Mouse (Mus musculus) neural tube, embryonic 14.5 days (tissue): ENCODE results near the gene Plxna4. TPM values are rescaled to one million over a fixed set of nuclear protein-coding genes. Genes with fewer than 3 reads are reported as not detected.
A peak's percentile ranks its signal among the peaks of the same experiment; 100 is the strongest.

Experiments
- ATAC-seq: fragments of 200-750 bp; cut with Nextera tagmentation; 2 replicates; pipeline ENCODE4 v1.8.0; 2017; ENCODE audit warnings: low read depth, mild to moderate bottlenecking, moderate TSS enrichment, moderate library complexity
- H3K27ac ChIP-seq: fragments of 300-500 bp; sonication (generic); 2 replicates; pipeline ENCODE4 v1.5.1; 2014; ENCODE audit warnings: low read depth, mild to moderate bottlenecking, control low read depth, low read length, moderate library complexity, mixed read lengths
- H3K27me3 ChIP-seq: fragments of 300-500 bp; sonication (generic); 2 replicates; pipeline ENCODE4 v1.6.1; 2014; ENCODE audit warnings: low read length; ENCODE audit not compliant: control insufficient read depth, insufficient read depth
- H3K36me3 ChIP-seq: fragments of 300-500 bp; sonication (generic); 2 replicates; pipeline ENCODE4 v1.6.1; 2014; ENCODE audit warnings: low read length, mixed read lengths; ENCODE audit not compliant: control insufficient read depth, insufficient read depth
- H3K4me1 ChIP-seq: fragments of 300-500 bp; sonication (generic); 2 replicates; pipeline ENCODE4 v1.6.1; 2014; ENCODE audit warnings: low read length; ENCODE audit not compliant: control insufficient read depth, insufficient read depth
- H3K4me2 ChIP-seq: fragments of 300-500 bp; sonication (generic); 2 replicates; pipeline ENCODE4 v1.6.1; 2014; ENCODE audit warnings: mild to moderate bottlenecking, low read depth, low read length, control low read depth
- H3K4me3 ChIP-seq: fragments of 300-500 bp; sonication (generic); 2 replicates; pipeline ENCODE4 v1.5.1; 2014; ENCODE audit warnings: low read depth, low read length, control low read depth, mixed read lengths
- H3K9ac ChIP-seq: fragments of 300-500 bp; sonication (generic); replicated peaks from 2 replicates; pipeline ENCODE4 v1.6.1; 2014; ENCODE audit warnings: low read depth, mild to moderate bottlenecking, control low read depth, low read length, mixed read lengths
- H3K9me3 ChIP-seq: fragments of 300-500 bp; sonication (generic); 2 replicates; pipeline ENCODE4 v1.6.1; 2016; ENCODE audit warnings: low read length; ENCODE audit not compliant: control insufficient read depth
- WGBS: fragments of 180-500 bp; shearing (Covaris S2); extraction: QIAGEN DNeasy Blood & Tissue Kit; methylation state at CpG from one replicate; pipeline ENCODE4 v1.1.7; 2014; 5-methylcytosine and 5-hydroxymethylcytosine counted together
- polyA plus RNA-seq: library from polyadenylated mRNA; unstranded; fragments of >200 nt; fragmentation: Nextera tagmentation; extraction: Ambion mirVana; gene quantifications from 2 replicates; pipeline ENCODE4 v1.2.1, GENCODE M21; 2014

The Plxna4 gene
- polyA plus RNA-seq, 1 experiment from 2014 or later: 25.1 TPM

DNA sequence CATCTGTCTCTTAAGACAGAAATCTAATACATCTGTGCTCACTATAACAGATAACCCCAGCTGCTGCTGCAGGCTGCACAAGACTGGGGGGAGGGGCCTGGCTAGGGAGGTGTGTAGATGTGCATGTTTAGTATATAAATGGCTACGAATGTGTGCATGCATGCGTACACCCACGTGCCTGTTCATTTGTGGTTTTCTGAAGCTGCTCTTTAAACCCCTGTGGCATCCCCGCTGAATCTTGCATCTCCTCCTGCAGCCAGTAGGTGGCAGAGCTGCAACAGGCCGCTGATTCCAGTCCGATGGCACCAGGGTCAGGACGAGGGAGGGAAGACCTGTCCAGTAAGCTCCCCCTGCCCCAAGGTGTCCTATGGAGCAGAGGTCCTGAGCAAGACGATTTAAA lies 260.0 kb downstream of the Plxna4 start:
- Histone ChIP-seq H3K9me3 (no peaks in the 10 kb centered on the region), H3K4me1 (peaks cover 14% of the 10 kb centered on the region), H3K36me3 (no peaks in the 10 kb centered on the region), H3K27ac (no peak overlapping the region), H3K4me2 (no peak overlapping the region), H3K27me3 (no peaks in the 10 kb centered on the region), H3K4me3 (no peak overlapping the region), H3K9ac (no peak overlapping the region)
- ATAC-seq: peak; percentile 65
- 2% methylated on average over 8 of the region's 8 CpGs for WGBS

DNA sequence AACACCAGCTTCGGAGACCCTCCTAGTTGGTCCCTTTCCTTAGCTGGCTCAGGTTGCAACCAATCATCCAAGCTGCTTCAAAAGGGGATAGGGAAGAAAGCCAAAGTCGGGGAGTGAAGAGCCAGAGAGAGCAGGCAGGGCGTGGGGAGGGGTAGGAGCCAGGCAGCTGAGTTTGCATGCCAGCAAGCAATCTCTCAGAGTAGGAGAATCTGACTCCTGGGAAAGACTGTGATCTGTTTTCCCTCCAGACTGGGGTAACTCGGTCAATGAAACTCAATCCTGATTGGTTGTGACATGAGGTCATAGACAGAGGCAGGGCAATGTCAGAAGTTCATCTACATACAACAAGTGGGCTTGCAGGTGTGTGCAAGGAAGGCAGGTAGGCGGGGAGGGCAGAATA lies 260.8 kb downstream of the Plxna4 start:
- no peak overlapping the region for H3K4me3 ChIP-seq
- H3K27ac ChIP-seq: no peak overlapping the region
- no peaks in the 10 kb centered on the region for H3K27me3 ChIP-seq
- H3K9me3 ChIP-seq: no peaks in the 10 kb centered on the region
- H3K4me2 ChIP-seq: no peak overlapping the region
- no peak overlapping the region for H3K9ac ChIP-seq
- ATAC-seq: no peak
- WGBS: 25% methylated on average over 5 of the region's 5 CpGs
- no peaks in the 10 kb centered on the region for H3K36me3 ChIP-seq
- peaks cover 14% of the 10 kb centered on the region for H3K4me1 ChIP-seq

DNA sequence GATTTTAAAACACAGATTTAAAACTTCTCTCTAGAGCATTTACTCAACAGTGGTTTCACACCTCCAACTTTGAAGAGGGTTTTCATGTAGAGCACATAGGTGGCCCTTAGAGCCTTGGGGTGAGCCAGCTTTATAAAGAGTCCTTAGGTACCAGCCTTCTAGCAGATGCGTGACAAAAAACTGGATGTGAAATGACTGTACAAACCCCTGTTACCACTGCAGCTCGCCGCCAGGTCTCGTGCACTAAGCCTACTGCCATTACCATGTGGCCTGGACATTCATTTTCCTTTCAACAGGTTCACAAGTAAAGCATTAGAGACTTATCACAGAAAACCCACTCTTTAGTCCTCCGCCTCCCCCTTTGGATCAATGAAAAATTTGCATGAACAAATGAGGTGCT lies 261.6 kb downstream of the Plxna4 start:
- H3K36me3 ChIP-seq: no peaks in the 10 kb centered on the region
- 88% methylated on average over 5 of the region's 5 CpGs for WGBS
- H3K27ac ChIP-seq: no peak overlapping the region
- H3K27me3 ChIP-seq: no peaks in the 10 kb centered on the region
- H3K4me1 ChIP-seq: peaks cover 14% of the 10 kb centered on the region
- H3K4me3 ChIP-seq: no peak overlapping the region
- no peaks in the 10 kb centered on the region for H3K9me3 ChIP-seq
- no peak overlapping the region for H3K4me2 ChIP-seq
- H3K9ac ChIP-seq: no peak overlapping the region
- no peak for ATAC-seq

DNA sequence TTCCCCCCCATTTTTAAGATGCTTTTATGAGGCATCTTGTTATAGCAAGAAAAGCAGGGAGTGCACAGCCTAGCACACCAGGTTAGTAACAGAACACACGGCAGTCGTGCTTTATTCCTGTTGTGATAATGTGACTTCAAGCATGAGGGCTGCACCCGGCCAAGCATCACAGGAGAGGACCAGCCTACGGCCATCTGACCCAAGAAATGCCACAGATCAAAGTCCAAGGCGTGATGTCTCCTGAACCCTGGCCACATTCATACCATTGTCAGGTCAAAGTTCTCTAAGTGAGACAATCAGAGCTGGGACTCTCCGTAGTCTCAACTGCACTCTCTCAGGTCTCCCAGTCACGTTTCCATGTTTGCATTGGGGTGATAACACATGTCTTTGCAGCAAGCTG lies 262.1 kb downstream of the Plxna4 start:
- Histone ChIP-seq H3K27me3 (no peaks in the 10 kb centered on the region), H3K4me1 (peaks cover 14% of the 10 kb centered on the region), H3K4me3 (no peak overlapping the region), H3K36me3 (no peaks in the 10 kb centered on the region), H3K4me2 (no peak overlapping the region), H3K27ac (no peak overlapping the region), H3K9me3 (no peaks in the 10 kb centered on the region), H3K9ac (no peak overlapping the region)
- no peak for ATAC-seq
- 86% methylated on average over 7 of the region's 7 CpGs for WGBS

DNA sequence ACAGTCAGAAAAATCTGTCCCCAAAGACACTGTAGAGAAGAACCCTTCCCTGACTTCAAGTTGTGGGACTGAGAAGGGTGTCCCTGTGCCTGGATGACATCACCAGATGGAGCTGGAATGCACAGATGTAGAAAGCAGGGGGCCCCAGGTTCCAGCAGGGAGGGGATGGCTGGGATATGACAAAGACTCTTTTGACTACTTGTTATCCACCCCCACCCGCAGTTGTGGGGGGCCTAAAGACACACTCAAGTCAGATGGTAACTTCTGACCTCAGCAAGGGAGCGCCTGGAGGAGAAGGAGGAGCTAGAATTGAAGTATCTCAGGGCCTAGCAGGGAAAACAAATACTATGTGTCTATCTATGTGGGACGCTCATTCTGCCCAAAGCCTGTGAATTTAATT lies 266.8 kb downstream of the Plxna4 start:
- H3K27ac ChIP-seq: no peak overlapping the region
- no peak overlapping the region for H3K9ac ChIP-seq
- H3K4me3 ChIP-seq: no peak overlapping the region
- no peaks in the 10 kb centered on the region for H3K27me3 ChIP-seq
- no peak for ATAC-seq
- no peaks in the 10 kb centered on the region for H3K36me3 ChIP-seq
- H3K9me3 ChIP-seq: no peaks in the 10 kb centered on the region
- no peaks in the 10 kb centered on the region for H3K4me1 ChIP-seq
- no peak overlapping the region for H3K4me2 ChIP-seq
- WGBS: 57% methylated on average over 3 of the region's 3 CpGs

DNA sequence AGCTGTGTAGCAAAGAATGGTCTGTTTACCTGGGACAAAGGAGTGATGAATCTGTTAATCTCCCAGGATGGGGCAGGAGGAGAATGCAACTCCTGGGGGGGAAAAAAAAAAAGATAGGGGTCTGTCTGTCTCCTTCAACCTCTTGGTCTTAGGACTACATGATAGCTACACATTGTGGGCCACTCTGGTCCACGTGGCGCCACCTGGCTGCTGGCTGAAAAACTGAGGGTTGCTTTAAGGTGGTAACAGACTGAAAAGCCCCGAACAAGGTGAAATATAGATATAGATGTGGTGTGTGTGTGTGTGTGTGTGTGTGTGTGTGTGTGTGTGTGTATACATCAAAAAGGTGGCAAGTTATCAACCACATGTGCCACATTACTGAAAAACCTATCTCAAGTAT lies 267.7 kb downstream of the Plxna4 start:
- WGBS: 34% methylated on average over 3 of the region's 3 CpGs

DNA sequence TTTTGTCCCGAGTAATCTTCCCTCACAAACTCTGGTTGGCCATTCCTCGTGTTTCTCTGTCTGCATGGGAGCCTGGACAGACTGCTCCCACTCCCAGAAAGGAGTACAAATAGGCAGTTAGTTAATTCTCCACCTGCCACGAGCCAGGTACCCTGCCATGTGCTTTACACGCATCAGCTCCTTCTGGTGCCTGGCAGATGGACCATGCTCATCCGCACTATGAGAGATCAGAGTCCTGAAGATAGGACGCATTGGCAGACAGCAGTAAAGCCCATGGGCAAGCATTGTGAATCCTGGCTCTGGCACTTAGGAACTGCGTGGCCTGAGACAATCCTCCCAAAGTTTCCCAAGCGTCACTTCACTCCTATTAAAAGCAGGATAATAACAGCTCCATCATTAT lies 270.5 kb downstream of the Plxna4 start:
- no peak overlapping the region for H3K9ac ChIP-seq
- no peaks in the 10 kb centered on the region for H3K9me3 ChIP-seq
- no peak overlapping the region for H3K27ac ChIP-seq
- H3K4me3 ChIP-seq: no peak overlapping the region
- H3K27me3 ChIP-seq: no peaks in the 10 kb centered on the region
- peaks cover 7% of the 10 kb centered on the region; the same call in 1 of the 2 replicates for H3K4me1 ChIP-seq
- ATAC-seq: no peak
- no peaks in the 10 kb centered on the region for H3K36me3 ChIP-seq
- H3K4me2 ChIP-seq: no peak overlapping the region
- WGBS: 76% methylated on average over 8 of the region's 8 CpGs

More for the DNA sequence above, 267.7 kb downstream of the Plxna4 start:
- no peak overlapping the region for H3K4me3 ChIP-seq
- H3K4me1 ChIP-seq: peaks cover 2% of the 10 kb centered on the region; the same call in 1 of the 2 replicates
- H3K4me2 ChIP-seq: no peak overlapping the region
- H3K9ac ChIP-seq: no peak overlapping the region
- H3K9me3 ChIP-seq: no peaks in the 10 kb centered on the region
- ATAC-seq: no peak
- no peak overlapping the region for H3K27ac ChIP-seq
- H3K27me3 ChIP-seq: no peaks in the 10 kb centered on the region
- H3K36me3 ChIP-seq: no peaks in the 10 kb centered on the region

DNA sequence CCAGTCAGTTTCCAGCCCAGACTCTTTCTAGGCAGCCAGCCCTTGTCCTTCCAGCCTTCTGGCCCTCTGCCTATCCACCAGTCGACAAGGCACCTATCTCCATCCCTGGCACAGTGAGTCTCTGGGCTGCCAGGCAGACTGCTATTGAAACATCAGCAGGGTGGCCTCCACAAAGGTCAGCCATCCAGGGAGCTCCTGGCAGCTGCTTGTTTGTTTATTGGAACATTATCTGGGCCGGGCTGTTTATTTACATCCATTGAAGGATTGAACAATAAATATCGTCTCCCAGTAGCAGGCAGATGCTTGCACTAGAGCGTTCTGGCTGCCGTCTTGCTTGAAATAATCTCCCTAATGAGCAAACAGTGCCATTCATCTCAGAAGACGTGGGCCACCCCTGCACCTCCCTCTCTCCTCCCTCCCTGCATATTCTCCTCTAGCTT lies 273.0 kb downstream of the Plxna4 start:
- Histone ChIP-seq H3K9ac (no peak overlapping the region), H3K4me3 (no peak overlapping the region), H3K9me3 (no peaks in the 10 kb centered on the region), H3K4me2 (no peak overlapping the region), H3K36me3 (no peaks in the 10 kb centered on the region), H3K27me3 (no peaks in the 10 kb centered on the region), H3K4me1 (peaks cover 7% of the 10 kb centered on the region; the same call in 1 of the 2 replicates), H3K27ac (0 out of 2 replicates have a peak overlapping the region, but pooled peaks have one; percentile 41)
- 16% methylated on average over 6 of the region's 6 CpGs for WGBS
- ATAC-seq: peak; percentile 66; the same call in 1 of the 2 replicates

DNA sequence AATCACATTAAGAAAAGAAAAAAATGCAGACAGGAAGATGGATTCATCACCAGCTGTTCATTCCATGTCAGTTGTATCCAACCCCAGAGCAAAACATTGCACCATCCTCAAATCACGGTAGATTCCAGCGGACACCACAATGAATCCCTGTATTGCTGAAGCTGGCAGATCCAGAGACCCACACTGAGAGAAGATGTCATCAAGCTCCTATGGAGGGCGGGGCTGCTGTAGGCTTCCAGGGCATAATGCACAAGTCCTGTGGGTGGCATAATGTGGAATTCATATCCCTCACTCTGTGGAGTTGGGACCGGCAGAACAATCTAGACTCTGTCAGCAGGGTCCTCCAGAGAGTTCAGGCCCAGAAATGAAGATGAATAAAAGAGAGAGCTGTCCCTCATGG lies 278.8 kb downstream of the Plxna4 start:
- Histone ChIP-seq H3K27ac (no peak overlapping the region), H3K9ac (no peak overlapping the region), H3K36me3 (no peaks in the 10 kb centered on the region), H3K9me3 (no peaks in the 10 kb centered on the region), H3K4me1 (no peaks in the 10 kb centered on the region), H3K4me3 (no peak overlapping the region), H3K4me2 (no peak overlapping the region), H3K27me3 (no peaks in the 10 kb centered on the region)
- ATAC-seq: no peak
- 75% methylated on average over 4 of the region's 4 CpGs for WGBS
